Mouse (Mus musculus) neural tube, embryonic 13.5 days (tissue): Measurements from ENCODE around the gene Zfp865. TPM values are rescaled to one million over a fixed set of nuclear protein-coding genes. Genes with fewer than 3 reads are reported as not detected.

ENCODE experiments used
- ATAC-seq: fragments of 200-750 bp; cut with Nextera tagmentation; 2 replicates; pipeline ENCODE4 v1.8.0; 2017; ENCODE audit warnings: low read depth, mild to moderate bottlenecking, moderate TSS enrichment, moderate library complexity
- H3K27ac ChIP-seq: fragments of 300-500 bp; sonication (generic); replicated peaks from 2 replicates; pipeline ENCODE4 v1.5.1; 2015; ENCODE audit warnings: moderate library complexity, mild to moderate bottlenecking, inconsistent platforms
- H3K27me3 ChIP-seq: fragments of 300-500 bp; sonication (generic); 2 replicates; pipeline ENCODE4 v1.6.1; 2015; ENCODE audit warnings: mild to moderate bottlenecking, inconsistent platforms
- H3K36me3 ChIP-seq: fragments of 300-500 bp; sonication (generic); 2 replicates; pipeline ENCODE4 v1.6.1; 2015; ENCODE audit warnings: mild to moderate bottlenecking, inconsistent platforms
- H3K4me1 ChIP-seq: fragments of 300-500 bp; sonication (generic); replicated peaks from 2 replicates; pipeline ENCODE4 v1.6.1; 2015; ENCODE audit warnings: inconsistent platforms
- H3K4me2 ChIP-seq: fragments of 300-500 bp; sonication (generic); 2 replicates; pipeline ENCODE4 v1.6.1; 2015; ENCODE audit warnings: inconsistent platforms, mild to moderate bottlenecking, moderate library complexity
- H3K4me3 ChIP-seq: fragments of 300-500 bp; sonication (generic); 2 replicates; pipeline ENCODE4 v1.5.1; 2015; ENCODE audit warnings: mild to moderate bottlenecking, inconsistent platforms
- H3K9ac ChIP-seq: fragments of 300-500 bp; sonication (generic); 2 replicates; pipeline ENCODE4 v1.6.1; 2015; ENCODE audit warnings: moderate library complexity, mild to moderate bottlenecking, inconsistent platforms
- H3K9me3 ChIP-seq: fragments of 300-500 bp; sonication (generic); 2 replicates; pipeline ENCODE4 v1.6.1; 2016; ENCODE audit warnings: inconsistent platforms
- WGBS: fragments of 180-500 bp; shearing (Covaris S2); methylation state at CpG from one replicate; pipeline ENCODE4 v1.1.7; 2015; 5-methylcytosine and 5-hydroxymethylcytosine counted together
- polyA plus RNA-seq: library from polyadenylated mRNA; unstranded; fragments of >200 nt; fragmentation: Nextera tagmentation; extraction: Ambion mirVana; gene quantifications from 2 replicates; pipeline ENCODE4 v1.2.1, GENCODE M21; 2015

Zfp865 gene
- polyA plus RNA-seq, 1 experiment from 2014 or later: 6.3 TPM

DNA sequence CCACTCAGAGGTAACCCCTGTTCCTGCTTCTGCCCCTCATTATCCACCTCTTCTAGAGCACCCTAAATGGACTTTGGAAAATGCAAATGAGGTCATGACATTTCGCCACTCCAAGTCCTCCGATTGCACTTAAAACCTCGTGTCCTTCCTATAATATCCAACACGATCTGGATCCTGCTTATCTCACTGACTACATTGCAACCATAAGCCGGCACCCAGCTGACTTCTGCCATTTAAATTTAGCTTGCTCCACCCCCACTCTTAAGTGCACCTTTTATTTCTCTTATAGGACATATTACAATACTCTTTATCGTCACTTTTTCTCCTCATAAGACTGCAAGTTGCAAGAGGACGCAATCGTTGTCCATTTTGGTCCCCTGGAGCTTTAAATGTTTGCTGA is 17.3 kb downstream of the Zfp865 start:
- H3K4me3 ChIP-seq: peak overlapping the region; percentile 63
- no peak for ATAC-seq
- no peaks in the 10 kb centered on the region for H3K27me3 ChIP-seq
- H3K9me3 ChIP-seq: 0 out of 2 replicates have a peak, but pooled peaks cover 3% of the 10 kb centered on the region
- peak overlapping the region; percentile 83 for H3K9ac ChIP-seq
- peaks cover 22% of the 10 kb centered on the region for H3K4me1 ChIP-seq
- WGBS: 88% methylated on average over 8 of the region's 8 CpGs
- peak overlapping the region; percentile 59 for H3K4me2 ChIP-seq
- H3K36me3 ChIP-seq: peaks cover 46% of the 10 kb centered on the region
- H3K27ac ChIP-seq: peak overlapping the region; percentile 97

DNA sequence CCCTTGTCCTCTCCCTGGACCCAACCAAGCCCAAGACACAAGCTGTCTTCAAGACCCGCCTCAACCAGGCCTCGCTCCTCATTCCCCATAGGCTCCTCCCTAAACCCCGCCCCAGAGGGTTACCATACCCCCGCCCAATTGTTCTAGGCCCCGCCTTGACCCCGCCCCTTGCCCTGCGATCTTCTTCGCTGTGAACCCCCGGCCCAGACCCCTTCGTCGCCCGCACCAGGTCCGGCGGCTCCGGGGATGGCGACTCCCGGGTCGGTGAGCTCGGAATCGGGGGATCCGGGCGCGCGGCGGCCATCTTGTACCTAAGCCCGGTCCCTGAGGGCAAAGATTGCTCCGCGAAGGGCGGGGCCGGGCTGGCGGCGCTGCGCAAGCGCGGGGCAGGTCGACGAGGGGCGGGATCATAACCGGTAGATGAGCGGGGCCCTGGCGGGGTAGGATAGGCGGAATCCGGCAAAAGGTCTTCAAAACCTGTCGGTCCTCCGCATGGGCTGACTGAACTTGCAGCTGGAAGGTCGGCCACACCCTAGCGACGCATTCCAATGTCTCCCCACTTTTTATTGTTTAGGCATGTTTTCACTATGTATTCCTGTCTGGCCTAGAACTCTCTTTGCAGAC is 18.0 kb downstream of the Zfp865 start, which contains the start of gene Zfp784:
Gene Zfp784 (minus strand): TSS at position 338 of the 624 bp plus-strand sequence.
- Histone ChIP-seq H3K27me3 (no peaks in the 10 kb centered on the region), H3K4me1 (peaks cover 22% of the 10 kb centered on the region), H3K4me2 (peak within 1 kb of the TSS; percentile 59), H3K4me3 (peak within 1 kb of the TSS; percentile 63), H3K9ac (peak within 1 kb of the TSS; percentile 83), H3K36me3 (peaks cover 39% of the 10 kb centered on the region), H3K9me3 (0 out of 2 replicates have a peak, but pooled peaks cover 3% of the 10 kb centered on the region), H3K27ac (peak within 1 kb of the TSS; percentile 97)
- ATAC-seq: peak; percentile 96
- under 1% methylated on average over 48 of the region's 48 CpGs for WGBS

DNA sequence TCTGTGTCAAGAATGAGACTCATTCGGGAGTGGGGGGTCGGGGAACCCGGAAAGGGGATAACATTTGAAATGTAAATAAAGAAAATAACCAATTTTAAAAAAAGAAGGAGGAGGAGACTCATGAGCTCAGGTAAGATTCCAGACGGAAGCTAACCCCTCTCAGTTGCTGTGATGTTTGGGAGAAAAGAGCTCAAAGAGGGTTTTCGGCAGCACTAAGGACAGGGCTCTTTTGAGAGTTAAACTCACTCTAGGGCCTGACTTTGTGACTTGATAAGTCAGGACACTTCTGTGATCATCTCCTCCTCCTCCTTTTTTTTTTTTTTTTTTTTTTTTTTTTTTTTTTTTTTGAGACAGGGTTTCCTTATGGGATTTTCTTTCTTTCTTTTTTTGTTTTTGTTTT is 18.8 kb downstream of the Zfp865 start:
- Histone ChIP-seq H3K9ac (peak overlapping the region; percentile 83), H3K4me2 (peak overlapping the region; percentile 59), H3K27ac (peak overlapping the region; percentile 97; the same call in 1 of the 2 replicates)

DNA sequence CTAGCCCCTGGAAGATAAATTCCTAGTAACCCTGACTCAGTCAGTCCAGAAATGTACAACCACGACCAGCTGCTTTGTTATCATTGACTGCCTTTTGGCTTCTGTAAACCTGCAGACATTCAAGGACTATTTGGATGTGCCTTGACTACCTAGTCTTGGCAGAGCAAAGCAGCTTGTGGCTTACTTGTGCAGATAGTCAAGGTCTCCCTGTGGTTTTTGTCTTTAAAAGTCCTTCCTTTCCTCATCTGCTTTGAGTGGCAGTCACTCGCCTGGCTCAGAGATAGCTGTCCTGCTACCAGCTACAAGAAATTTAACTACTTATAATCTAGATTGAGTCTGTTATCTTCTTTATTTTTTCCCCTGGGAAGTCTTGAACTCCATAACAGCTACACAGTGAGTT is 24.8 kb downstream of the Zfp865 start:
- Histone ChIP-seq H3K9ac (no peak overlapping the region), H3K4me2 (no peak overlapping the region), H3K4me3 (no peak overlapping the region), H3K27me3 (no peaks in the 10 kb centered on the region), H3K4me1 (peaks cover under 1% of the 10 kb centered on the region; the same call in 1 of the 2 replicates), H3K9me3 (no peaks in the 10 kb centered on the region), H3K36me3 (peaks cover 10% of the 10 kb centered on the region; the same call in 1 of the 2 replicates), H3K27ac (no peak overlapping the region)
- ATAC-seq: no peak
- 85% methylated on average over 2 of the region's 2 CpGs for WGBS

More for the DNA sequence above, 18.8 kb downstream of the Zfp865 start:
- H3K4me1 ChIP-seq: peaks cover 22% of the 10 kb centered on the region
- 0 out of 2 replicates have a peak, but pooled peaks cover 3% of the 10 kb centered on the region for H3K9me3 ChIP-seq
- no peak for ATAC-seq
- peak overlapping the region; percentile 63 for H3K4me3 ChIP-seq
- 39% methylated on average over 5 of the region's 5 CpGs for WGBS
- no peaks in the 10 kb centered on the region for H3K27me3 ChIP-seq
- peaks cover 32% of the 10 kb centered on the region for H3K36me3 ChIP-seq

DNA sequence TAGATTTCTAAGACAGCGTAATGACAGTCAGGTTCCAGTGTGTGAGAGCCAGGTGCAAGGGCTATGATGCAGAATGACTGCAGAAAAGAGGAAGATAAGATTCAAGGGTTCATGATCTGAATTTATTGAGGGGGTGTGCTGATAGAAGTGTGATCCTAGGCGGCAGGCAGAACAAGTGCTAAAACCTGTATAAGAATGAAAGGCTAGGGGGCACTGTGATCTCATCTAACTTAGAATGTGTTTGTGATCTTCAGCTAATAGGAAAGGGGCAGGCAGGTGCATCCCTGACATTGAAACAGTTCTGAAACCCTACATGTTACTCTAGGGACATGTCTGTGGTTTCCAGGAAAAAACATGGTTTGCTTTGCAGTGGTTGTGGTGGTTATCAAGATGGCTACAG is 25.9 kb downstream of the Zfp865 start:
- no peaks in the 10 kb centered on the region for H3K9me3 ChIP-seq
- no peak overlapping the region for H3K27ac ChIP-seq
- peaks cover 9% of the 10 kb centered on the region; the same call in 1 of the 2 replicates for H3K36me3 ChIP-seq
- no peak overlapping the region for H3K4me2 ChIP-seq
- ATAC-seq: no peak
- 0 out of 2 replicates have a peak overlapping the region, but pooled peaks have one; percentile 8 for H3K9ac ChIP-seq
- 75% methylated on average over 2 of the region's 2 CpGs for WGBS
- no peaks in the 10 kb centered on the region for H3K27me3 ChIP-seq
- H3K4me1 ChIP-seq: peaks cover 8% of the 10 kb centered on the region
- no peak overlapping the region for H3K4me3 ChIP-seq

DNA sequence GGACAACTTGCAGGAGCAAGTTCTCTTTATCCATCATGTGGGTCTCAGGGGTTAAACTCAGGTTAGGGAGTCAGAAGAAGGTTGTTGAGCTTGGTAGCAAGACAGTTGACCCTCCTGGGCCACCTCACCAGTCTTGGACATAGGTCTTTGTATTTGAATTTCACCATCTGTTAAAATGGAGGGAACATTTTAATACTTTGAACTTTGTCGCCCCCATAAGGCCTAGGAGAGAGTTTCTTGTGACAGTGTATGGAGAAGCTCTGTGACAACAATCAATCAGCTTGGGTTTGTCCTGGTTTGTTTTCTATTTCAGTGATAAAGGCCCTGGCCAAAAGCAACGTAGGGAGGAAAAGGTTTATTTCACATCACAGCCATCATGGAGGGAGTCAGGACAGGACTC is 27.1 kb downstream of the Zfp865 start:
- H3K27ac ChIP-seq: no peak overlapping the region
- WGBS: 44% methylated on average over 2 of the region's 2 CpGs
- no peak overlapping the region for H3K4me2 ChIP-seq
- H3K4me1 ChIP-seq: peaks cover 14% of the 10 kb centered on the region
- no peak overlapping the region for H3K4me3 ChIP-seq
- no peaks in the 10 kb centered on the region for H3K9me3 ChIP-seq
- ATAC-seq: no peak
- H3K36me3 ChIP-seq: peaks cover 4% of the 10 kb centered on the region; the same call in 1 of the 2 replicates
- no peaks in the 10 kb centered on the region for H3K27me3 ChIP-seq
- no peak overlapping the region for H3K9ac ChIP-seq

DNA sequence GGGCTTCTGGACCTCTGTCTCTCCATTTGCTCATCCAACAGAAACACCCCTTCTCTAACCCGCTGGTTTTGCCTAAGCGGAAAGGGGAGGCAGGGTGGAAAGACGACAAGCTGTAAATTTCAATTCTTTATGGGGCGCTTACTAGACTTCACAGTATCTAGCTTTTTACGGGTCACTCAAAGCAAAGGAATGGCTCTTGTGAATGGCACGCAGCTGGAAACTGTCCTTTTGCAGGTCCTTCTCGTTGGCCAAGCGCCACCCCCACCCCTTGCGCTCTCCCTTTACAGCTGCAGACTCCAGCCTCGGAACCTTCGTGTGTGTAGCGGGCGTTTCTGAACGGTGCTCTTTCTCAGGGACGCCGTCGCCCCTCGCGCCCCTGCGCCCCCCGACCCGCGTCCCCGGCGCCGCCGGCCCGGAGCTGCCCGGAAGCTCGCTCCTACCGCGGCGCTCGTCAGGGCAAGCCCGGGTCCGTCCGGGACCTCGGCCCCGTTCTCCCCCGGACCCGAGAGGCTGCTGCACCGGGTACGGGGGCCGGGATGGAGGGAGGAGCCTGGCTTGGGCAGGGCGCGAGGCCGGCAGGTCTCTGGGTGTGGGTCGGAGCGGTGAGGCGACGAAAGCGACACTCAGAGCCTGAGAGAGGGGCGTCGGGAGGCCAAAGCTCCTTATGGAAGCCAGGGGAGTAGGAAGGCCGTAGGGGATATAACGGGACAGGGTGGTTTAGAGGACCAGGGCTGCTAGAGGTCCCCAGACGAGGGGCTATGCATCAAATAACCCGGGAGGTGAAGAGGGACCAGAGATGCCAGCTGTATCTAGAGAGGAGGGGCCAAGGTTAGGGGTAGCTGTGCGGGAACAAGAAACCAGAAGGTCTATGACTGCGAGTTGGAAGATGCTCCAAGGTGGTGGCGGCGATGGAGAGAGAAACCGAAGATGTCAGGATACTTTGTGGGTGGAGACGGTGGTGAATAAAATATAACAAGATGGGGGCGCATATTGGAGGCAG is 31.3 kb downstream of the Zfp865 start, which contains the start of gene Zfp580:
Gene Zfp580 (plus strand): TSS at position 346 of the 1,000 bp plus-strand sequence.
- H3K27me3 ChIP-seq: peaks cover 41% of the 10 kb centered on the region
- peaks cover 4% of the 10 kb centered on the region; the same call in 1 of the 2 replicates for H3K36me3 ChIP-seq
- H3K9me3 ChIP-seq: no peaks in the 10 kb centered on the region
- peak within 1 kb of the TSS; percentile 91 for H3K27ac ChIP-seq
- peak; percentile 79 for ATAC-seq
- H3K9ac ChIP-seq: peak within 1 kb of the TSS; percentile 86
- peaks cover 49% of the 10 kb centered on the region for H3K4me1 ChIP-seq
- peak within 1 kb of the TSS; percentile 63 for H3K4me3 ChIP-seq
- WGBS: under 1% methylated on average over 65 of the region's 65 CpGs
- peak within 1 kb of the TSS; percentile 85 for H3K4me2 ChIP-seq

DNA sequence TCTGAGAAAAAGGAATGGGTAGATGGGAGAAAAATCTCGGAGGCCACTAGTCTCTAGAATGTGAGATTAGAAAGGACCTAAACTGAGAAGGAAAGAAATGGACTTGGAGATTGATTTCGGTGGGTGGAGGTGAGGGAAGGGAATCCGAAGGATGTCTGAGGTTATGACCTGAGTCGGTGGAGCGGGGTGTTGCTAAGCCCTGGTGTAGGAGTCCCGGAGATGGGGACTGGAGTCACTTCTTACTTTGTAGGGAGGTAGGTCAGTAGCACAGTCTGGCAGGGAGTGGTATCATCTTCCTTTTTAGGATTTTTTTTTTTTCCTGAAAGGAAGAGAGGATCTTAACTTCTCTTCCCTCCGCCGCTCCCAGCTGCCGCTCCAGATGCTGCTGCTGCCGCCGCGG is 32.3 kb downstream of the Zfp865 start:
- Histone ChIP-seq H3K27me3 (peaks cover 49% of the 10 kb centered on the region), H3K4me3 (peak overlapping the region; percentile 63), H3K27ac (0 out of 2 replicates have a peak overlapping the region, but pooled peaks have one; percentile 23), H3K9ac (peak overlapping the region; percentile 86), H3K9me3 (no peaks in the 10 kb centered on the region), H3K4me2 (peak overlapping the region; percentile 85), H3K36me3 (peaks cover 4% of the 10 kb centered on the region; the same call in 1 of the 2 replicates), H3K4me1 (peaks cover 58% of the 10 kb centered on the region)
- ATAC-seq: no peak
- 4% methylated on average over 11 of the region's 12 CpGs for WGBS

DNA sequence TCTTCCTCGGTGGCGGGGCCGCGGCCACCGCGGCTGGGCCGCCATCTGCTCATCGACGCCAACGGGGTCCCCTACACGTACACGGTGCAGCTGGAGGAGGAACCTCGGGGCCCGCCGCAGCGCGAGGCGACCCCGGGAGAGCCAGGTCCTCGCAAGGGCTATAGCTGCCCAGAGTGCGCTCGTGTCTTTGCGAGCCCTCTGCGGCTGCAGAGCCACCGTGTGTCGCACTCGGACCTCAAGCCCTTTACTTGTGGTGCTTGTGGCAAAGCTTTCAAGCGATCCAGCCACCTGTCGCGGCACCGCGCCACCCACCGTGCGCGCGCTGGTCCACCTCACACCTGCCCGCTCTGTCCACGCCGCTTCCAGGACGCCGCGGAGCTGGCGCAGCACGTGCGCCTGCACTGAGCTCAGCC is 32.8 kb downstream of the Zfp865 start:
- Histone ChIP-seq H3K4me1 (peaks cover 63% of the 10 kb centered on the region), H3K36me3 (peaks cover 4% of the 10 kb centered on the region; the same call in 1 of the 2 replicates), H3K27me3 (peaks cover 54% of the 10 kb centered on the region), H3K9me3 (no peaks in the 10 kb centered on the region), H3K4me2 (peak overlapping the region; percentile 85), H3K9ac (peak overlapping the region; percentile 86), H3K27ac (0 out of 2 replicates have a peak overlapping the region, but pooled peaks have one; percentile 23), H3K4me3 (peak overlapping the region; percentile 63)
- WGBS: 2% methylated on average over 45 of the region's 45 CpGs
- ATAC-seq: no peak

DNA sequence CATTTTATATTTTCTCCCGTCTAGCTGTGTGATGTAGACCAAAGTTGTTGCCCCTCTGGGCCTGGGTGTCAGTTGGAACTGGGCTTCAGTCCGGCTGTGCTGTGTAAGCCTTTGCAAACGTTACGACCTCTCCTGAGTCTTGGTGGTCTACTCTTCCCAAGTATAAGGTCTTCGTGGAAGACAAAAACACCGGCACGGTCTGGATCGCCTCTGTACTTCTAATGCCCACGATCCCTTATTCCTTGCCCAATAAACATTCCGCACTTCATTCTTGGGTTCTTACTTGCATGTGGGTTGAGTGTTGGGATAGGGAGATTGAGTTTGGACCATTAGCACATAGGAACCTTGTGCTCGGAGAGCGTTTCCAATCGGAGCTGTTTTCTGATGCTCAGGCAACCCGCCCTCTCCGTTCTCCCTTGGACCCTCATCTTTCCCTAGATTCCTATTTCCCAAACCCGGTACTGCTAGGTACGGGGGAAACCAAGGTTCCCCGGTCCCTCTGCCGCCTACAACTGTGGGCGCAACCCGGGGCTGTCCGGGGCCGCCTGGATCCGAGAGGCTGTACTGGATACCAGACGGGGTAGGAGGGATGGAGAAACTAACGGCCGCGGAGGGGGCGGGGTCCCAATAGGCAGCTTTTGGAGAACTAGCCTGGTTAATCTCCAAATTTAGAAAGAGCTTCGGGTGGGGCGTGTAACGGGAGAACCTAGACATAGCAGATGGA is 33.4 kb downstream of the Zfp865 start:
- Histone ChIP-seq H3K27ac (no peak overlapping the region), H3K4me1 (peaks cover 70% of the 10 kb centered on the region), H3K4me3 (peak overlapping the region; percentile 63), H3K9ac (peak overlapping the region; percentile 86), H3K27me3 (peaks cover 61% of the 10 kb centered on the region), H3K4me2 (peak overlapping the region; percentile 85), H3K36me3 (peaks cover 3% of the 10 kb centered on the region; the same call in 1 of the 2 replicates), H3K9me3 (no peaks in the 10 kb centered on the region)
- WGBS: 7% methylated on average over 32 of the region's 32 CpGs
- ATAC-seq: no peak

DNA sequence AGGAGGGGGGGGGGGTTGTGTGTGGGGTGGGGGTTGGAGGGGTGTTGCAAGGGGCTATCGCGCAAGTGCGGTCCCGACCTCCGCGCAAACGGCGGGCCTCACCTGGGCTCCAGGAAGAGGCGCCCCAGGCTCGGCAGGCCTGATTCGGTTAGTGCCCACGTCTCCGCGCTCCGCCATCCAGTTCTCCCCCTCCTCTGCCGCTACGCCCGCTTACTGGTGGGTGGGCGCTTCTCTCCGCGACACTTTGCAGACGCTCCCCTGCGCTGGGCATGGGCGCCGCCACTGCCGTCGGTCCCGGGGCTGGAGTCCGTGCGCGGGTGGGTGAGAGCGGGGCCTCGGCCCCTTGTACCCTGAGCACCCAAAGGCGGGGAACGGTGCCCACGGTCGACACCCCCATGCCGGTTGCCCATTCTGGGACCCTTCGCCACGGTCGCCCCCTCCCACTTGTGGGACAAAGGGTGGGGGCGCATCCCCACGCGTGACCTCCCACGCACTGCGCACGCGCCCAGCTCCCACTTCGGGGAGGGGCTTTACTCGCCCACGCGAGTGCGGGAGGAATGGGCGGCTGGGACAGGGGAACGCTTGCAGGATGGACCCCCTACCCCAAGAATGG is 36.6 kb downstream of the Zfp865 start:
- peak; percentile 1; the same call in 1 of the 2 replicates for ATAC-seq
- Histone ChIP-seq H3K4me3 (peak overlapping the region; percentile 56), H3K9ac (peak overlapping the region; percentile 84), H3K4me2 (peak overlapping the region; percentile 55), H3K4me1 (peaks cover 83% of the 10 kb centered on the region), H3K27ac (peak overlapping the region; percentile 65), H3K36me3 (no peaks in the 10 kb centered on the region), H3K27me3 (peaks cover 63% of the 10 kb centered on the region), H3K9me3 (no peaks in the 10 kb centered on the region)
- WGBS: 2% methylated on average over 55 of the region's 55 CpGs
